8 mouse cellular contexts compared by ENCODE assay signal in genomic region chr11:121260211-121260906, GRCm38 (mm10). TPM values are rescaled to one million over a fixed set of nuclear protein-coding genes. Genes with fewer than 3 reads are reported as not detected.
DNase-seq lines count a peak whose midpoint lies in the region; ATAC-seq and TF ChIP-seq lines count a peak whose summit lies in the region.

No protein-coding gene starts in this region.

- 1% methylated on average over 48 of the region's 60 CpGs for whole genome bisulfite sequencing in intestine, postnatal 0 days
- WGBS in liver, embryonic 15.5 days (ENCODE audit: insufficient replicate concordance) = under 1% methylated on average over 60 of the region's 60 CpGs
- under 1% methylated on average over 51 of the region's 60 CpGs for WGBS in stomach, postnatal 0 days

- peak overlapping the region; percentile 87 for H3K27ac ChIP-seq in intestine, postnatal 0 days (ENCODE audit: low read depth, low read length)
- H3K27ac ChIP-seq in liver, embryonic 15.5 days (replicated peaks) = peak overlapping the region; percentile 87
- H3K27ac ChIP-seq in stomach, postnatal 0 days (replicated peaks) = peak overlapping the region; percentile 84

- peaks cover 13% of the 10 kb centered on the region for H3K36me3 ChIP-seq in intestine, postnatal 0 days (ENCODE audit: control insufficient read depth, insufficient read depth)
- H3K36me3 ChIP-seq in liver, embryonic 15.5 days (replicated peaks) = peaks cover 51% of the 10 kb centered on the region
- H3K36me3 ChIP-seq in stomach, postnatal 0 days (ENCODE audit: control insufficient read depth, insufficient read depth, low read length) = peaks cover 2% of the 10 kb centered on the region; the same call in 1 of the 2 replicates

- no peak for TF ChIP-seq EP300 in stomach, postnatal 0 days (optimal IDR thresholded peaks at IDR 0.05)

- no peak for TF ChIP-seq CTCF in intestine, postnatal 0 days (IDR thresholded peaks at IDR 0.05; ENCODE audit: low read depth)
- TF ChIP-seq CTCF in stomach, postnatal 0 days (IDR thresholded peaks at IDR 0.05; ENCODE audit: low read depth) = 0 out of 2 replicates have a peak, but pooled peaks have one; percentile 1

- ATAC-seq in common myeloid progenitor, adult 5-6 weeks (replicated peaks; ENCODE audit: low read depth, poor library complexity, severe bottlenecking) = 0 out of 2 replicates have a peak, but pooled peaks have one; percentile 16
- peak; percentile 25; the same call in 1 of the 2 replicates for ATAC-seq in intestine, postnatal 0 days
- ATAC-seq in liver, embryonic 15.5 days (ENCODE audit: insufficient read depth) = peak; percentile 48
- ATAC-seq in stomach, postnatal 0 days (ENCODE audit: low FRiP score, low TSS enrichment) = peak; percentile 24; the same call in 1 of the 2 replicates

- peak overlapping the region; percentile 94 for H3K9ac ChIP-seq in intestine, postnatal 0 days (ENCODE audit: low read depth, low read length)
- peak overlapping the region; percentile 96 for H3K9ac ChIP-seq in liver, embryonic 15.5 days
- H3K9ac ChIP-seq in stomach, postnatal 0 days (ENCODE audit: low read length) = peak overlapping the region; percentile 95

- DNase-seq in heart, adult 11 months = peak; percentile 95
- no peak for DNase-seq in heart, adult 8-10 months (ENCODE audit: low spot score)
- peak; percentile 38 for DNase-seq in gastrocnemius, postnatal 25 days
- peak; percentile 59 for DNase-seq in naive thymus-derived CD4-positive, alpha-beta T cell, adult 2 months (ENCODE audit: low read depth)
- peak; percentile 38 for DNase-seq in stomach, postnatal 0 days (ENCODE audit: low spot score)

- H3K4me1 ChIP-seq in intestine, postnatal 0 days (replicated peaks; ENCODE audit: control insufficient read depth, insufficient read depth, low read length) = no peaks in the 10 kb centered on the region
- H3K4me1 ChIP-seq in liver, embryonic 15.5 days (replicated peaks) = peaks cover 46% of the 10 kb centered on the region
- 0 out of 2 replicates have a peak, but pooled peaks cover 3% of the 10 kb centered on the region for H3K4me1 ChIP-seq in stomach, postnatal 0 days (replicated peaks; ENCODE audit: control insufficient read depth, insufficient read depth)

- H3K27me3 ChIP-seq in intestine, postnatal 0 days (replicated peaks; ENCODE audit: control insufficient read depth, insufficient read depth, low read length) = no peaks in the 10 kb centered on the region
- H3K27me3 ChIP-seq in liver, embryonic 15.5 days = no peaks in the 10 kb centered on the region
- H3K27me3 ChIP-seq in stomach, postnatal 0 days (ENCODE audit: control insufficient read depth, insufficient read depth, low read length) = no peaks in the 10 kb centered on the region

- H3K4me2 ChIP-seq in intestine, postnatal 0 days (replicated peaks; ENCODE audit: low read depth) = peak overlapping the region; percentile 92
- H3K4me2 ChIP-seq in liver, embryonic 15.5 days = peak overlapping the region; percentile 97
- H3K4me2 ChIP-seq in stomach, postnatal 0 days (replicated peaks; ENCODE audit: low read depth) = peak overlapping the region; percentile 86

- peak overlapping the region; percentile 92 for H3K4me3 ChIP-seq in intestine, postnatal 0 days (ENCODE audit: low read depth, low read length)
- peak overlapping the region; percentile 97 for H3K4me3 ChIP-seq in liver, embryonic 15.5 days (replicated peaks)
- peak overlapping the region; percentile 90 for H3K4me3 ChIP-seq in stomach, postnatal 0 days (ENCODE audit: low read depth, low read length)

- H3K9me3 ChIP-seq in intestine, postnatal 0 days (ENCODE audit: control insufficient read depth) = no peaks in the 10 kb centered on the region
- no peaks in the 10 kb centered on the region for H3K9me3 ChIP-seq in liver, embryonic 15.5 days (replicated peaks)
- H3K9me3 ChIP-seq in stomach, postnatal 0 days (ENCODE audit: control insufficient read depth, low read length) = no peaks in the 10 kb centered on the region

RNA-seq across cellular contexts. Expression of gene Foxk2, which starts 0.6 kb away (rescaled TPM):
- 10 to 100 TPM; 16.2 to 23.1 (median 18.9) TPM for total RNA-seq in heart, adult 8-10 months (2022)
- 20.8 and 23.8 TPM in 2 replicates for total RNA-seq in common myeloid progenitor, adult 5-6 weeks (2017)
- total RNA-seq in gastrocnemius, postnatal 25 days (2021) = 10 to 100 TPM; 20.1 to 27.1 TPM
- polyA plus RNA-seq in intestine, postnatal 0 days (2015; fragmentation: Nextera tagmentation; extraction: Ambion mirVana) = 3.7 TPM in 2 replicates
- polyA plus RNA-seq in liver, embryonic 15.5 days (2015; fragmentation: Nextera tagmentation; extraction: Ambion mirVana) = 2.8 and 3.9 TPM in 2 replicates
- 3.4 and 5.3 TPM in 2 replicates for polyA plus RNA-seq in stomach, postnatal 0 days (2015; fragmentation: Nextera tagmentation; extraction: Ambion mirVana)

RNA-seq across cellular contexts. Expression of gene Narf, which starts 23.3 kb away (rescaled TPM):
- 100 to 1,000 TPM in 1 of 4 experiments, 10 to 100 TPM in 3; 81.7 to 123 (median 97.8) TPM for total RNA-seq in heart, adult 8-10 months (2022)
- 23.5 and 40.9 TPM in 2 replicates for total RNA-seq in common myeloid progenitor, adult 5-6 weeks (2017)
- 10 to 100 TPM; 78.0 to 90.7 TPM for total RNA-seq in gastrocnemius, postnatal 25 days (2021)
- polyA plus RNA-seq in intestine, postnatal 0 days (2015; fragmentation: Nextera tagmentation; extraction: Ambion mirVana) = 13.5 and 13.9 TPM in 2 replicates
- 117 and 136 TPM in 2 replicates for polyA plus RNA-seq in liver, embryonic 15.5 days (2015; fragmentation: Nextera tagmentation; extraction: Ambion mirVana)
- 19.3 and 19.8 TPM in 2 replicates for polyA plus RNA-seq in stomach, postnatal 0 days (2015; fragmentation: Nextera tagmentation; extraction: Ambion mirVana)

RNA-seq across cellular contexts. Expression of gene Cybc1, which starts 31.2 kb away (rescaled TPM):
- total RNA-seq in heart, adult 8-10 months (2022) = 1 to 10 TPM; 6.7 to 8.1 (median 7.4) TPM
- total RNA-seq in common myeloid progenitor, adult 5-6 weeks (2017) = 22.7 and 30.2 TPM in 2 replicates
- total RNA-seq in gastrocnemius, postnatal 25 days (2021) = 1 to 10 TPM; 3.0 to 3.6 TPM
- polyA plus RNA-seq in intestine, postnatal 0 days (2015; fragmentation: Nextera tagmentation; extraction: Ambion mirVana) = 21.0 and 23.2 TPM in 2 replicates
- 20.5 and 20.7 TPM in 2 replicates for polyA plus RNA-seq in liver, embryonic 15.5 days (2015; fragmentation: Nextera tagmentation; extraction: Ambion mirVana)
- polyA plus RNA-seq in stomach, postnatal 0 days (2015; fragmentation: Nextera tagmentation; extraction: Ambion mirVana) = 26.9 and 27.4 TPM in 2 replicates

RNA-seq across cellular contexts. Expression of gene Ogfod3, which starts 55.8 kb away (rescaled TPM):
- total RNA-seq in heart, adult 8-10 months (2022) = 10 to 100 TPM; 14.6 to 18.5 (median 16.0) TPM
- 3.8 and 8.6 TPM in 2 replicates for total RNA-seq in common myeloid progenitor, adult 5-6 weeks (2017)
- 10 to 100 TPM; 11.5 to 11.6 TPM for total RNA-seq in gastrocnemius, postnatal 25 days (2021)
- polyA plus RNA-seq in intestine, postnatal 0 days (2015; fragmentation: Nextera tagmentation; extraction: Ambion mirVana) = 33.7 and 34.8 TPM in 2 replicates
- 14.3 and 16.3 TPM in 2 replicates for polyA plus RNA-seq in liver, embryonic 15.5 days (2015; fragmentation: Nextera tagmentation; extraction: Ambion mirVana)
- polyA plus RNA-seq in stomach, postnatal 0 days (2015; fragmentation: Nextera tagmentation; extraction: Ambion mirVana) = 22.2 and 23.3 TPM in 2 replicates

RNA-seq across cellular contexts. Expression of gene Hexdc, which starts 56.1 kb away (rescaled TPM):
- total RNA-seq in heart, adult 8-10 months (2022) = 10 to 100 TPM in 1 of 4 experiments, 1 to 10 TPM in 3; 8.3 to 10.3 (median 8.8) TPM
- total RNA-seq in common myeloid progenitor, adult 5-6 weeks (2017) = 9.6 and 10.0 TPM in 2 replicates
- total RNA-seq in gastrocnemius, postnatal 25 days (2021) = 1 to 10 TPM; 4.8 to 6.9 TPM
- polyA plus RNA-seq in intestine, postnatal 0 days (2015; fragmentation: Nextera tagmentation; extraction: Ambion mirVana) = 7.3 and 8.4 TPM in 2 replicates
- 3.0 and 3.7 TPM in 2 replicates for polyA plus RNA-seq in liver, embryonic 15.5 days (2015; fragmentation: Nextera tagmentation; extraction: Ambion mirVana)
- 5.7 and 6.4 TPM in 2 replicates for polyA plus RNA-seq in stomach, postnatal 0 days (2015; fragmentation: Nextera tagmentation; extraction: Ambion mirVana)
